Mouse (Mus musculus) CH12.LX (cell line): ENCODE results near the gene Qsox2. TPM values are rescaled to one million over a fixed set of nuclear protein-coding genes. Genes with fewer than 3 reads are reported as not detected.

Source experiments
- DNase-seq: peaks from one replicate; pipeline ENCODE4 v3.0.0-alpha.2; 2013; ENCODE audit errors: extremely low read depth
- H3K27ac ChIP-seq: 2 replicates; pipeline ENCODE4 v1.5.1; 2012; ENCODE audit warnings: low read depth, mild to moderate bottlenecking, control low read depth, moderate library complexity; ENCODE audit not compliant: insufficient read depth
- H3K27me3 ChIP-seq: replicated peaks from 2 replicates; pipeline ENCODE3; 2012; ENCODE audit warnings: inconsistent platforms
- H3K36me3 ChIP-seq, 2 experiments: replicated peaks in 1 of 2; 2 replicates each; pipeline versions ENCODE3 to v1.6.1; 2012; ENCODE audit warnings: inconsistent platforms in 1 of 2, low read length in 1 of 2, mild to moderate bottlenecking in 1 of 2, mixed read lengths in 1 of 2, moderate library complexity in 1 of 2; ENCODE audit not compliant: control insufficient read depth in 1 of 2, insufficient read depth in 1 of 2
- H3K4me1 ChIP-seq, 2 experiments: 2 replicates each; pipeline ENCODE4 v1.6.1; 2012; ENCODE audit warnings: inconsistent platforms in 1 of 2, moderate library complexity in 1 of 2; ENCODE audit not compliant: insufficient read depth in 2 of 2, control insufficient read depth in 1 of 2
- H3K4me2 ChIP-seq: 2 replicates; pipeline ENCODE4 v1.6.1; 2012; ENCODE audit warnings: low read depth, mild to moderate bottlenecking, control low read depth; ENCODE audit not compliant: poor library complexity, insufficient read depth, severe bottlenecking
- H3K4me3 ChIP-seq, 3 experiments: fragments of 150-350 bp in 1 of 3; sonication (generic) in 1 of 3; replicated peaks in 1 of 3; 2 replicates each; pipeline versions ENCODE3 to v1.5.1; 2011 to 2012; ENCODE audit warnings: low read depth in 2 of 3, low read length in 2 of 3, mild to moderate bottlenecking in 2 of 3, moderate library complexity in 2 of 3, control low read depth in 1 of 3, improper control_type of control experiment in 1 of 3, inconsistent platforms in 1 of 3, mixed read lengths in 1 of 3; ENCODE audit not compliant: poor library complexity in 1 of 3
- H3K79me2 ChIP-seq: replicated peaks from 2 replicates; pipeline ENCODE4 v1.6.1; 2012; ENCODE audit warnings: mild to moderate bottlenecking, moderate library complexity; ENCODE audit not compliant: control insufficient read depth, poor library complexity, insufficient read depth, severe bottlenecking; ENCODE audit errors: extremely low read depth
- H3K9ac ChIP-seq: 2 replicates; pipeline ENCODE4 v1.6.1; 2012; ENCODE audit warnings: low read depth, mild to moderate bottlenecking, control low read depth, moderate library complexity; ENCODE audit not compliant: insufficient read depth
- H3K9me3 ChIP-seq: replicated peaks from 2 replicates; pipeline ENCODE3; 2012; ENCODE audit warnings: low read length, inconsistent platforms, mixed read lengths
- BHLHE40 ChIP-seq: IDR thresholded peaks from 2 replicates; pipeline ENCODE4 v1.6.1; 2011; ENCODE audit warnings: mild to moderate bottlenecking, low read depth, low read length, improper control_type of control experiment
- CHD1 ChIP-seq: IDR thresholded peaks from 2 replicates; pipeline ENCODE4 v1.6.1; 2012; ENCODE audit warnings: low read depth, low read length, improper control_type of control experiment, inconsistent platforms
- ELF1 ChIP-seq: IDR thresholded peaks from 2 replicates; pipeline ENCODE4 v1.6.1; 2014; ENCODE audit warnings: low read depth, mild to moderate bottlenecking, inconsistent platforms, low read length, improper control_type of control experiment
- HCFC1 ChIP-seq: IDR thresholded peaks from 2 replicates; pipeline ENCODE4 v1.6.1; 2012; ENCODE audit warnings: low read depth, mild to moderate bottlenecking, inconsistent platforms, low read length, improper control_type of control experiment
- IRF4 ChIP-seq: IDR thresholded peaks from 2 replicates; pipeline ENCODE4 v1.6.1; 2014; ENCODE audit warnings: low read depth, mild to moderate bottlenecking, inconsistent platforms, low read length, improper control_type of control experiment
- JUND ChIP-seq: conservative IDR thresholded peaks from 2 replicates; pipeline ENCODE4 v1.6.1; 2011; ENCODE audit warnings: low read depth, low read length, improper control_type of control experiment
- KAT2A ChIP-seq: IDR thresholded peaks from 2 replicates; pipeline ENCODE4 v1.6.1; 2012; ENCODE audit warnings: low read length, improper control_type of control experiment, inconsistent platforms; ENCODE audit not compliant: insufficient replicate concordance
- MAX ChIP-seq: IDR thresholded peaks from 2 replicates; pipeline ENCODE4 v1.6.1; 2011; ENCODE audit warnings: low read length, improper control_type of control experiment
- MEF2A ChIP-seq: IDR thresholded peaks from 2 replicates; pipeline ENCODE4 v1.6.1; 2014; ENCODE audit warnings: low read depth, mild to moderate bottlenecking, inconsistent platforms, low read length, improper control_type of control experiment, borderline replicate concordance
- MXI1 ChIP-seq: IDR thresholded peaks from 2 replicates; pipeline ENCODE4 v1.6.1; 2011; ENCODE audit warnings: mild to moderate bottlenecking, low read depth, low read length, improper control_type of control experiment
- NELFE ChIP-seq: IDR thresholded peaks from 2 replicates; pipeline ENCODE4 v1.6.1; 2011; ENCODE audit warnings: low read depth, low read length, improper control_type of control experiment
- NRF1 ChIP-seq: IDR thresholded peaks from 2 replicates; pipeline ENCODE4 v1.6.1; 2014; ENCODE audit warnings: low read depth, mild to moderate bottlenecking, inconsistent platforms, low read length, improper control_type of control experiment, moderate library complexity
- POLR2AphosphoS2 ChIP-seq: IDR thresholded peaks from 2 replicates; pipeline ENCODE4 v1.6.1; 2011; ENCODE audit warnings: low read depth, low read length, improper control_type of control experiment
- USF1 ChIP-seq: IDR thresholded peaks from 2 replicates; pipeline ENCODE4 v1.6.1; 2014; ENCODE audit warnings: low read depth, mild to moderate bottlenecking, inconsistent platforms, low read length, improper control_type of control experiment
- USF2 ChIP-seq: conservative IDR thresholded peaks from 2 replicates; pipeline ENCODE4 v1.6.1; 2011; ENCODE audit warnings: low read depth, low read length, improper control_type of control experiment
- ZC3H11A ChIP-seq: IDR thresholded peaks from 2 replicates; pipeline ENCODE4 v1.6.1; 2012; ENCODE audit warnings: low read depth, mild to moderate bottlenecking, inconsistent platforms, low read length, improper control_type of control experiment
- ZNF384 ChIP-seq: IDR thresholded peaks from 2 replicates; pipeline ENCODE4 v1.6.1; 2012; ENCODE audit warnings: low read depth, low read length, improper control_type of control experiment, inconsistent platforms
- dilution Hi-C: fragments of 300-500 bp; cut with MboI; formaldehyde crosslinking; loops from 2 replicates; pipeline ENCODE4 v1.14.3; 2020; ENCODE audit warnings: low sequenced_read_pairs; ENCODE audit not compliant: extremely low pct_unique_long_range_greater_than_20kb, extremely low pct_ligation_motif_present
- in situ Hi-C: fragments of 300-500 bp; cut with MboI; formaldehyde crosslinking; loops from 3 replicates; pipeline ENCODE4 v1.14.3; 2019; ENCODE audit warnings: low sequenced_read_pairs, low pct_ligation_motif_present, low pct_unique_long_range_greater_than_20kb, mixed read lengths
- polyA plus RNA-seq: library from polyadenylated mRNA; unstranded; fragments of >175 nt; gene quantifications from 2 replicates; pipeline ENCODE4 v1.2.1, GENCODE M21; 2012; ENCODE audit warnings: low read depth; ENCODE audit not compliant: insufficient read length
- total RNA-seq, 2 experiments: library from RNA; depleted of rRNA; stranded (reverse); fragments of 300-350 nt in 1 of 2; fragments of >200 nt in 1 of 2; gene quantifications; 2 replicates each; pipeline ENCODE4 v1.2.3; 2012 to 2014

Gene Qsox2
- total and polyA plus RNA-seq, 3 experiments: 6.4 to 11.5 (median 9.3) TPM

DNA sequence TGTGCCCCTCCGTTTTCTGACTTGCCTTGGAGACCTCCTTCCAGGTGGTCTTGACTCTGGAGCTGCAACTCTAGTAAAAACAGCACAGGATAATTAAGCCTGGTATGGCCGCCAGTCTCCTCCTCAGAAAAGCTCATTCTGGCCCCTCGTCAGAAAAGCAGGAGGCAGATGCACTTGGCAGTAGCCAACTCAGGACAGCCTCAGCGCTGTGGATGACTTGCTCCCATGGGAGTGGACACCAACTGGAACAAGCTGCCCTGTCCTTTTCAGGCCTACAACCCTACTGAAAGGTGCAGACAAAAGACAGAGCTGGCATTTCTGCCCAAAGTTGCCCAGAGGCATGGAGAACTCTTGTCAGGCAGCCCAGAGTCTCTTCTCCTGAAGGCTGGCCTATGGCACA, 17.5 kb upstream of the Qsox2 start:
- dilution Hi-C loops: no loop called here
- Histone ChIP-seq H3K4me3 (no peak overlapping the region), H3K9me3 (no peaks in the 10 kb centered on the region), H3K79me2 (no peaks in the 10 kb centered on the region), H3K4me1 (0 out of 4 replicates have a peak, but pooled peaks cover 0 to 2% of the 10 kb centered on the region in 2 experiments), H3K4me2 (no peak overlapping the region), H3K36me3 (no peaks in the 10 kb centered on the region), H3K27ac (no peak overlapping the region), H3K27me3 (peaks cover 91% of the 10 kb centered on the region), H3K9ac (no peak overlapping the region)
- in situ Hi-C loops: no loop called here
- no peak for TF ChIP-seq KAT2A
- TF ChIP-seq HCFC1: no peak
- TF ChIP-seq JUND: no peak
- TF ChIP-seq NELFE: no peak
- no peak for TF ChIP-seq CHD1
- no peak for TF ChIP-seq USF2
- DNase-seq: no peak

DNA sequence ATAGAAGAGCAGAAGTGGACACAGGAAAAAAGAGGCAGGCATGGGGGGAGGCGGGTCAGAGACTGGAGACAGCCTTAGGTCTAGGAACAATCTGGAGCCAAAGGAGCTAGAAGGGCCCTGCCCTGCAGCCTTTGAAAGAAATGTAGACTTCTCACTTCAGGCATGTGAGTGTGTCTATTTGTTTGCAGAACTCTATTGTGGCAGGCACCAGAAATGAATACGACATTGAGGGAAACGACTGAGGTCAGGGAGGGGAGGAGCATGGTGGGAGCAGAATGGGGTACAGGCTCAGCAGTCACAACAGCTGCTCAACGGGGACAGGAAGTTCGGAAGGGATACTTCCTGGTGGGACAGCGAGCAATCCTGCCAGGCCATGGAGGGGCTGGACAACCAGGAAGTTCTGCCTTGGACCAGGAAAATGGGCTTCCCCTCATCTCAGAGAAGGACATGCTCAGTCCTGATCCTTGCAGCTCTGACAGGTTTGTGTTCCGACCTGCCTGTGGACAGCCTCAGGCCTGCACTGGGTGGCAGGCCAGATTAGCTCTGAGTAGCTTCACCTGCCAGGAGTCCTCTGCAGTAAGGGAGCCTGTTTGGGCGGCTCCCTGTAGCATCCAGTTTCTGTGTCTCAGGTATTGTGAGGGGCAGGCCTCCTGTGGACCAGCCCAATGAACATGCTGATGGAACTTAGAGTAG, 15.3 kb upstream of the Qsox2 start:
- Histone ChIP-seq H3K79me2 (no peaks in the 10 kb centered on the region), H3K36me3 (no peaks in the 10 kb centered on the region), H3K9ac (no peak overlapping the region), H3K27ac (no peak overlapping the region), H3K27me3 (peaks cover 97% of the 10 kb centered on the region), H3K9me3 (no peaks in the 10 kb centered on the region), H3K4me3 (no peak overlapping the region), H3K4me1 (0 out of 4 replicates have a peak, but pooled peaks cover 0 to 2% of the 10 kb centered on the region in 2 experiments), H3K4me2 (no peak overlapping the region)
- in situ Hi-C loops: no loop called here
- dilution Hi-C loops: no loop called here
- TF ChIP-seq JUND (no peak), MAX (no peak), MEF2A (no peak), NRF1 (no peak), USF1 (no peak), ZC3H11A (no peak), KAT2A (no peak), POLR2AphosphoS2 (no peak), IRF4 (no peak), ELF1 (no peak), BHLHE40 (no peak), ZNF384 (no peak), MXI1 (no peak)
- DNase-seq: no peak
